23 mouse cellular contexts compared by ENCODE assay signal in genomic region chr4:71307176-71307612, GRCm38 (mm10).
DNase-seq lines count a peak whose midpoint lies in the region; ATAC-seq and TF ChIP-seq lines count a peak whose summit lies in the region.
"Had no signal": no experiment of that assay in that cellular context is flagged by ENCODE, and none has a peak within 500 bp of the region (broad histone marks: within the 10 kb centered on the region; RNA-seq: fewer than 3 reads in every experiment).

No protein-coding gene starts in this region.

- no peak overlapping the region for H3K4me2 ChIP-seq in intestine, embryonic 15.5 days (replicated peaks)
- no peak overlapping the region for H3K4me2 ChIP-seq in intestine, postnatal 0 days (replicated peaks; ENCODE audit: low read depth)
- H3K4me2 ChIP-seq: forebrain, embryonic 15.5 days; heart, embryonic 13.5 days; hindbrain, embryonic 13.5 days; liver, embryonic 15.5 days; midbrain, embryonic 11.5 days had no signal

- no peak for TF ChIP-seq POLR2A in lung, adult 2 months (IDR thresholded peaks at IDR 0.05; ENCODE audit: borderline replicate concordance, extremely low read depth, low read depth, low read length)

- no peaks in the 10 kb centered on the region for H3K36me3 ChIP-seq in intestine, embryonic 15.5 days
- no peaks in the 10 kb centered on the region for H3K36me3 ChIP-seq in intestine, postnatal 0 days (ENCODE audit: control insufficient read depth, insufficient read depth)
- H3K36me3 ChIP-seq: forebrain, embryonic 15.5 days; heart, embryonic 13.5 days; hindbrain, embryonic 13.5 days; liver, embryonic 15.5 days had no signal

- TF ChIP-seq CTCF in intestine, postnatal 0 days (IDR thresholded peaks at IDR 0.05; ENCODE audit: low read depth) = no peak
- TF ChIP-seq CTCF in lung, adult 2 months (IDR thresholded peaks at IDR 0.05; ENCODE audit: insufficient read depth, low read length) = no peak

- DNase-seq in lung, postnatal 10 days = peak; percentile 7
- DNase-seq in lung, adult 2 months = no peak
- peak; percentile 6 for DNase-seq in hindlimb bud, embryonic 11.5 days (ENCODE audit: extremely low spot score, low read depth, low spot score)
- no peak for DNase-seq in cerebellum, postnatal 25 days
- DNase-seq in adrenal gland, postnatal 25 days = no peak
- DNase-seq: adrenal gland, adult 2 months; B cell, adult 2 months; cerebellum, adult 9-10 months; gastrocnemius, postnatal 14 days; heart, adult 18-20 months; heart, postnatal 14 days; kidney, postnatal 4 days; liver; right cerebral cortex, postnatal 4 days; thymus, postnatal 14 days had no signal

- no peak overlapping the region for H3K4me3 ChIP-seq in intestine, embryonic 15.5 days (replicated peaks)
- no peak overlapping the region for H3K4me3 ChIP-seq in intestine, postnatal 0 days (ENCODE audit: low read depth, low read length)
- H3K4me3 ChIP-seq in lung, adult 2 months (replicated peaks; ENCODE audit: extremely low read depth, low read depth, low read length) = no peak overlapping the region
- H3K4me3 ChIP-seq: forebrain, embryonic 15.5 days; heart, embryonic 13.5 days; hindbrain, embryonic 13.5 days; liver, embryonic 15.5 days had no signal

- no peaks in the 10 kb centered on the region for H3K27me3 ChIP-seq in intestine, embryonic 15.5 days (replicated peaks)
- H3K27me3 ChIP-seq in intestine, postnatal 0 days (replicated peaks; ENCODE audit: control insufficient read depth, insufficient read depth, low read length) = no peaks in the 10 kb centered on the region
- H3K27me3 ChIP-seq: forebrain, embryonic 15.5 days; heart, embryonic 13.5 days; hindbrain, embryonic 13.5 days; liver, embryonic 15.5 days had no signal

- no peak overlapping the region for H3K27ac ChIP-seq in intestine, embryonic 15.5 days
- H3K27ac ChIP-seq in intestine, postnatal 0 days (ENCODE audit: low read depth, low read length) = no peak overlapping the region
- H3K27ac ChIP-seq: forebrain, embryonic 15.5 days; heart, embryonic 13.5 days; hindbrain, embryonic 13.5 days; liver, embryonic 15.5 days had no signal

- H3K9ac ChIP-seq in intestine, embryonic 15.5 days = no peak overlapping the region
- no peak overlapping the region for H3K9ac ChIP-seq in intestine, postnatal 0 days (ENCODE audit: low read depth, low read length)
- H3K9ac ChIP-seq: forebrain, embryonic 15.5 days; heart, embryonic 13.5 days; hindbrain, embryonic 13.5 days; liver, embryonic 15.5 days had no signal

- no peaks in the 10 kb centered on the region for H3K4me1 ChIP-seq in intestine, embryonic 15.5 days (replicated peaks)
- H3K4me1 ChIP-seq in intestine, postnatal 0 days (replicated peaks; ENCODE audit: control insufficient read depth, insufficient read depth, low read length) = no peaks in the 10 kb centered on the region
- H3K4me1 ChIP-seq in lung, adult 2 months (ENCODE audit: control insufficient read depth, insufficient read depth, low read length) = no peaks in the 10 kb centered on the region
- H3K4me1 ChIP-seq: forebrain, embryonic 15.5 days; heart, embryonic 13.5 days; hindbrain, embryonic 13.5 days; liver, embryonic 15.5 days had no signal

- H3K9me3 ChIP-seq in intestine, embryonic 15.5 days = no peaks in the 10 kb centered on the region
- H3K9me3 ChIP-seq in intestine, postnatal 0 days (ENCODE audit: control insufficient read depth) = no peaks in the 10 kb centered on the region
- H3K9me3 ChIP-seq: forebrain, embryonic 15.5 days; hindbrain, embryonic 13.5 days; liver, embryonic 15.5 days had no signal

- peak; percentile 45; the same call in 1 of the 2 replicates for ATAC-seq in intestine, embryonic 15.5 days
- no peak for ATAC-seq in intestine, postnatal 0 days
- ATAC-seq: forebrain, embryonic 15.5 days; inflammation-experienced regulatory T-cells, adult 6 months had no signal

- 59% methylated on average over 6 of the region's 6 CpGs for WGBS in intestine, embryonic 15.5 days
- 63% methylated on average over 6 of the region's 6 CpGs for WGBS in intestine, postnatal 0 days
- WGBS in lung, adult 2 months = 43% methylated on average over 6 of the region's 6 CpGs

Comparison
In these comparisons a context has a peak if more than half of its experiments do, and no peak if none do; other contexts are left out.
1. DNase-seq: peak in lung, postnatal 10 days (single experiment) and hindlimb bud, embryonic 11.5 days (single experiment); none in lung, adult 2 months (single experiment), cerebellum, postnatal 25 days (0 of 2) and adrenal gland, postnatal 25 days (single experiment).